Mouse (Mus musculus) embryonic facial prominence, embryonic 12.5 days (tissue): ENCODE data around the gene Pwwp2a. TPM values are rescaled to one million over a fixed set of nuclear protein-coding genes. Genes with fewer than 3 reads are reported as not detected.

Experiments
- ATAC-seq: fragments of 200-750 bp; cut with Nextera tagmentation; 2 replicates; pipeline ENCODE4 v1.8.0; 2017; ENCODE audit not compliant: insufficient number of reproducible peaks, insufficient read depth, low FRiP score, low TSS enrichment
- H3K27ac ChIP-seq: fragments of 300-500 bp; sonication (generic); 2 replicates; pipeline ENCODE4 v1.5.1; 2016; ENCODE audit warnings: mild to moderate bottlenecking
- H3K27me3 ChIP-seq: fragments of 300-500 bp; sonication (generic); 2 replicates; pipeline ENCODE4 v1.6.1; 2016; ENCODE audit warnings: mild to moderate bottlenecking, moderate library complexity
- H3K36me3 ChIP-seq: fragments of 300-500 bp; sonication (generic); 2 replicates; pipeline ENCODE4 v1.6.1; 2016; ENCODE audit warnings: mild to moderate bottlenecking
- H3K4me1 ChIP-seq: fragments of 300-500 bp; sonication (generic); 2 replicates; pipeline ENCODE4 v1.6.1; 2016
- H3K4me2 ChIP-seq: fragments of 300-500 bp; sonication (generic); replicated peaks from 2 replicates; pipeline ENCODE4 v1.6.1; 2016; ENCODE audit warnings: mild to moderate bottlenecking, moderate library complexity
- H3K4me3 ChIP-seq: fragments of 300-500 bp; sonication (generic); 2 replicates; pipeline ENCODE4 v1.5.1; 2016; ENCODE audit warnings: mild to moderate bottlenecking
- H3K9ac ChIP-seq: fragments of 300-500 bp; sonication (generic); 2 replicates; pipeline ENCODE4 v1.6.1; 2016; ENCODE audit warnings: mild to moderate bottlenecking, moderate library complexity
- H3K9me3 ChIP-seq: fragments of 300-500 bp; sonication (generic); 2 replicates; pipeline ENCODE4 v1.6.1; 2016; ENCODE audit warnings: mild to moderate bottlenecking, moderate library complexity
- WGBS: fragments of 180-500 bp; shearing (Covaris S2); methylation state at CpG from one replicate; pipeline ENCODE4 v1.1.7; 2016; 5-methylcytosine and 5-hydroxymethylcytosine counted together
- polyA plus RNA-seq: library from polyadenylated mRNA; unstranded; fragments of >200 nt; fragmentation: Nextera tagmentation; extraction: Ambion mirVana; gene quantifications from 2 replicates; pipeline ENCODE4 v1.2.1, GENCODE M21; 2016

Pwwp2a gene
- polyA plus RNA-seq, 1 experiment from 2014 or later: 43.0 TPM

GRCm38 (mm10) chr11:43728737-43729301 is 47.0 kb downstream of the Pwwp2a start:
- Histone ChIP-seq H3K36me3 (peaks cover 33% of the 10 kb centered on the region), H3K4me3 (no peak overlapping the region), H3K27me3 (no peaks in the 10 kb centered on the region), H3K27ac (no peak overlapping the region), H3K9me3 (no peaks in the 10 kb centered on the region), H3K4me2 (no peak overlapping the region), H3K9ac (no peak overlapping the region), H3K4me1 (no peaks in the 10 kb centered on the region)
- WGBS: 91% methylated on average over 7 of the region's 7 CpGs
- ATAC-seq: no peak

GRCm38 (mm10) chr11:43747233-43748226 is 65.7 kb downstream of the Pwwp2a start, which contains the start of gene Ttc1:
Ttc1 (minus strand) TSS chr11:43748008.
- no peaks in the 10 kb centered on the region for H3K9me3 ChIP-seq
- H3K27ac ChIP-seq: no peak within 1 kb of the TSS
- no peaks in the 10 kb centered on the region for H3K27me3 ChIP-seq
- peaks cover 24% of the 10 kb centered on the region for H3K36me3 ChIP-seq
- H3K9ac ChIP-seq: peak within 1 kb of the TSS; percentile 65
- WGBS: 4% methylated on average over 47 of the region's 47 CpGs
- peak within 1 kb of the TSS; percentile 82 for H3K4me3 ChIP-seq
- peak within 1 kb of the TSS; percentile 76 for H3K4me2 ChIP-seq
- peaks cover 3% of the 10 kb centered on the region for H3K4me1 ChIP-seq
- ATAC-seq: peak; percentile 94

DNA sequence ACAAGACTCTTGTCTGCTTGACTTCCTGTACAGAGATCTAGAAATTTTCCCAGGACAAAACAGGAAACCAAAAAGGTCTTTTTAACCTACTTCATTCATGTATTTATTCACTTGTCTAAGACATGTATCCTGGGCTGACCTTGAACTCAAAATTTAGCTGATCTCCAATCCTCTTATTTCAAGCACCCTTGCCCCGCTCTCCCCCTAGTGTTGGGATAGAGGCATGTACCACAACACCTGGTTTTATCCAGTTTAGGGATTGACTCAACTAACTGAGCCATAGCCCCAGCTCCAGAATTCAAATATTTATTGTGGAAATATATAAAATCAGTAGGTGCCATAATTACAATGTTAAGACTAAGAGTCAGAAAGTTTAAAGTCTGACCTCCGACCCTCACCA is 69.7 kb downstream of the Pwwp2a start:
- 70% methylated on average over 2 of the region's 2 CpGs for WGBS
- ATAC-seq: no peak
- no peak overlapping the region for H3K9ac ChIP-seq

GRCm38 (mm10) chr11:43754568-43754967 is 72.8 kb downstream of the Pwwp2a start:
- Histone ChIP-seq H3K27me3 (no peaks in the 10 kb centered on the region), H3K4me1 (no peaks in the 10 kb centered on the region), H3K4me3 (no peak overlapping the region), H3K36me3 (no peaks in the 10 kb centered on the region), H3K9me3 (no peaks in the 10 kb centered on the region), H3K4me2 (no peak overlapping the region), H3K27ac (no peak overlapping the region), H3K9ac (no peak overlapping the region)
- WGBS: 67% methylated on average over 1 of the region's 1 CpGs
- ATAC-seq: no peak

More for the DNA sequence above, 69.7 kb downstream of the Pwwp2a start:
- H3K27ac ChIP-seq: no peak overlapping the region
- H3K27me3 ChIP-seq: no peaks in the 10 kb centered on the region
- H3K4me1 ChIP-seq: peaks cover 3% of the 10 kb centered on the region
- no peaks in the 10 kb centered on the region for H3K9me3 ChIP-seq
- H3K4me3 ChIP-seq: no peak overlapping the region
- H3K4me2 ChIP-seq: no peak overlapping the region
- H3K36me3 ChIP-seq: no peaks in the 10 kb centered on the region

- Histone ChIP-seq H3K9me3 (no peaks in the 10 kb centered on the region), H3K36me3 (no peaks in the 10 kb centered on the region), H3K4me2 (no peak overlapping the region), H3K4me1 (no peaks in the 10 kb centered on the region), H3K4me3 (no peak overlapping the region), H3K9ac (no peak overlapping the region), H3K27ac (no peak overlapping the region), H3K27me3 (no peaks in the 10 kb centered on the region)
- ATAC-seq: no peak
- 65% methylated on average over 5 of the region's 5 CpGs for WGBS
These were observed 73.6 kb downstream of the Pwwp2a start for GRCm38 (mm10) chr11:43755411-43755810.

DNA sequence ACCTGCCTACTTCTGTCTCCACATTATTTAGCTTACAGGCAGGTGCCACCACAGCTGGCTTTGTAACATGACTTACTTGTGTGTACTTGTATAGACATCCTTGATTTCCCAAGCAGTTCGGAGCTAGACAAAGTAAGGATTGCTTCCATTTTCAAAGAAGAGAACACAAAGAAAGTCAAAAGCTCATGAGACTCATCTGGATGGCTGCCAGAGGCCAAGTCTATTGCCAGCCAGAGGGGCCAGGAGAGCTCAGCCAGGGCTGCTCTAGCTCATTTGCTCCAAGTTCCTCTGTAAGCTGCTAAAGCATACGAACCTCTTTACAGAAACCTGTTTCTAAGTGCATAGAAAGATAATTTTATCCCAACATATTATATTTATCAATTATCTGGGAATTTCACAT is 76.6 kb downstream of the Pwwp2a start:
- Histone ChIP-seq H3K9ac (no peak overlapping the region), H3K4me2 (no peak overlapping the region), H3K27me3 (no peaks in the 10 kb centered on the region; the same call in 1 of the 2 replicates), H3K36me3 (no peaks in the 10 kb centered on the region), H3K4me1 (no peaks in the 10 kb centered on the region), H3K27ac (no peak overlapping the region), H3K9me3 (no peaks in the 10 kb centered on the region), H3K4me3 (no peak overlapping the region)
- ATAC-seq: no peak
- 68% methylated on average over 2 of the region's 2 CpGs for WGBS

DNA sequence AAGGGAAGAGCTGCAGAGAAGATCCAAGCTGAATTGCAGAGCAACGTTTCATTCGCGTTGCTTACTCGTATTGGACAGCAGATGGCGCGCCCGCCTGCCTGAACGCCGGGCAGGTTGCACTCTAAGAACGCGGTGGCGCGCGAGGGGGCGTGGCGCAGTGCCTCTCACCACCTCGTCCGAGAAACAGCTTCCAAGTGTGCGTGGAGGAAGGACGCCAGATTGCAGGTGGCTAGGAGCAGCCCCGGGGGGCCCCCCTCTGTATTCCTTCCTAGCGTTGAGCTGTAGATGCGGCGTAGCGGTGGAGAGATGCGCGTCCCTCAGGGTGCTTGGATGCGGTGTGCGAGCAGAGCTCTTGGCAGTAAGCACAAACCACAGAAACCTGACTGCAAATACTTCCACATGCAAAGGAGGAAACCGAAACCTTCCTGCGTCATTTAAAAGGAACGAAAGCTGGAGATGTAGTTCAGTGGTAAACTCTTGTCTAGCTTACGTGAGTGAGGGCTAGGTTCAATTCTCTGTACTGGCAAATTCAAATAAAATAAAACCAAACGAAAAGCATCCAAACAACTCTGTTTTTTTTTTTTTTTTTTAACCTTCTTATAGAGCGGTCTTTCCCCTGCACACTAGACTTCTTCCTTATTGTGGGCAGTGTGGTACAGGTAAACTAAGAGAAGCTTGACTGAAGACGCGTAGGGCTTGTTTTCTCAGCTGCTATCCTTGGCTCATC is 85.3 kb downstream of the Pwwp2a start:
- H3K4me3 ChIP-seq: peak overlapping the region; percentile 47
- H3K4me1 ChIP-seq: no peaks in the 10 kb centered on the region
- H3K36me3 ChIP-seq: no peaks in the 10 kb centered on the region
- no peaks in the 10 kb centered on the region for H3K9me3 ChIP-seq
- peaks cover 3% of the 10 kb centered on the region for H3K27me3 ChIP-seq
- H3K9ac ChIP-seq: peak overlapping the region; percentile 33; the same call in 1 of the 2 replicates
- ATAC-seq: peak; percentile 64; the same call in 1 of the 2 replicates
- no peak overlapping the region for H3K27ac ChIP-seq
- H3K4me2 ChIP-seq: peak overlapping the region; percentile 68
- WGBS: 5% methylated on average over 37 of the region's 37 CpGs

GRCm38 (mm10) chr11:43767749-43768148 is 86.0 kb downstream of the Pwwp2a start:
- peak overlapping the region; percentile 68 for H3K4me2 ChIP-seq
- ATAC-seq: no peak
- WGBS: 76% methylated on average over 11 of the region's 11 CpGs

GRCm38 (mm10) chr11:43770110-43770509 is 88.3 kb downstream of the Pwwp2a start:
- Histone ChIP-seq H3K4me3 (no peak overlapping the region), H3K27me3 (peaks cover 3% of the 10 kb centered on the region), H3K4me2 (no peak overlapping the region), H3K36me3 (no peaks in the 10 kb centered on the region), H3K4me1 (peaks cover 9% of the 10 kb centered on the region), H3K27ac (no peak overlapping the region), H3K9me3 (no peaks in the 10 kb centered on the region), H3K9ac (no peak overlapping the region)
- WGBS: 79% methylated on average over 4 of the region's 4 CpGs
- ATAC-seq: no peak

More at GRCm38 (mm10) chr11:43767749-43768148, 86.0 kb downstream of the Pwwp2a start:
- Histone ChIP-seq H3K9ac (no peak overlapping the region), H3K4me1 (no peaks in the 10 kb centered on the region), H3K36me3 (no peaks in the 10 kb centered on the region), H3K4me3 (no peak overlapping the region), H3K27me3 (peaks cover 3% of the 10 kb centered on the region), H3K27ac (no peak overlapping the region), H3K9me3 (no peaks in the 10 kb centered on the region)
